ENCODE assay signal across 8 mouse cellular contexts in genomic region chr11:82746857-82747366, GRCm38 (mm10). TPM values are rescaled to one million over a fixed set of nuclear protein-coding genes. Genes with fewer than 3 reads are reported as not detected.
DNase-seq lines count a peak whose midpoint lies in the region; ATAC-seq and TF ChIP-seq lines count a peak whose summit lies in the region.

No protein-coding gene starts in this region.

- H3K9me3 ChIP-seq in midbrain, embryonic 11.5 days (ENCODE audit: control insufficient read depth, low read length), result no peaks in the 10 kb centered on the region

- H3K4me1 ChIP-seq in bone marrow, adult 2 months (ENCODE audit: control insufficient read depth, insufficient read depth, low read length), result no peaks in the 10 kb centered on the region; the same call in 1 of the 2 replicates
- no peaks in the 10 kb centered on the region for H3K4me1 ChIP-seq in midbrain, embryonic 11.5 days (ENCODE audit: control insufficient read depth, insufficient read depth, low read length)

- ATAC-seq in midbrain, embryonic 11.5 days (ENCODE audit: low FRiP score), result no peak

- peak overlapping the region; percentile 12; the same call in 1 of the 2 replicates for H3K27ac ChIP-seq in bone marrow, adult 2 months (ENCODE audit: control insufficient read depth, insufficient read depth, low read depth, low read length, poor library complexity)
- H3K27ac ChIP-seq in midbrain, embryonic 11.5 days (ENCODE audit: low read depth, low read length), result no peak overlapping the region

- DNase-seq in CD4-positive, CD25-positive, alpha-beta regulatory T cell, adult 2 months (ENCODE audit: low read depth, low spot score), result peak; percentile 50
- DNase-seq in heart, postnatal 25 days (ENCODE audit: low spot score), result peak; percentile 4
- DNase-seq in natural killer cell, adult 2 months (ENCODE audit: low spot score in 2 of 2), result peak; percentile 9 to 15
- DNase-seq in midbrain, embryonic 11.5 days (ENCODE audit: low spot score, missing footprints), result no peak
- no peak for DNase-seq in cerebellum, adult 9-11 months
- no peak for DNase-seq in cerebellum, postnatal 4 days (ENCODE audit: low spot score in 2 of 2)
- DNase-seq in right cerebral cortex, adult 18-20 months, result no peak

- WGBS in bone marrow, adult 2 months, result under 1% methylated on average over 8 of the region's 8 CpGs
- WGBS in midbrain, embryonic 11.5 days, result 78% methylated on average over 8 of the region's 8 CpGs

- no peak for TF ChIP-seq POLR2A in bone marrow, adult 2 months (IDR thresholded peaks at IDR 0.05; ENCODE audit: borderline replicate concordance, control insufficient read depth, low read depth, low read length)

- H3K36me3 ChIP-seq in midbrain, embryonic 11.5 days (ENCODE audit: control insufficient read depth, insufficient read depth, low read length), result no peaks in the 10 kb centered on the region

- no peak for TF ChIP-seq CTCF in bone marrow, adult 2 months (IDR thresholded peaks at IDR 0.05; ENCODE audit: control insufficient read depth, insufficient read depth, low read length)

- intact Hi-C loops in heart, postnatal 25 days (cut with DNase I), result loop anchor here (1.0 kb wide), 1 partner anchor 143 kb away; the partner anchor contains the start of gene Rad51d

- H3K4me3 ChIP-seq in bone marrow, adult 2 months (replicated peaks; ENCODE audit: control insufficient read depth, low read depth, low read length), result peak overlapping the region; percentile 52
- no peak overlapping the region for H3K4me3 ChIP-seq in midbrain, embryonic 11.5 days (ENCODE audit: low read depth, low read length)

- no peak overlapping the region for H3K9ac ChIP-seq in midbrain, embryonic 11.5 days (ENCODE audit: low read length)

- no peaks in the 10 kb centered on the region for H3K27me3 ChIP-seq in midbrain, embryonic 11.5 days (ENCODE audit: control insufficient read depth, insufficient read depth, low read length)

- H3K4me2 ChIP-seq in midbrain, embryonic 11.5 days, result no peak overlapping the region

RNA-seq across cellular contexts. Expression of gene Cct6b, which starts 17.2 kb away (rescaled TPM):
- polyA plus RNA-seq in bone marrow, adult 2 months (2011; ENCODE audit: insufficient read depth, insufficient read length, low replicate concordance, missing spikeins), result not detected in 2 replicates
- total RNA-seq in heart, postnatal 25 days (2021), result under 1 TPM; 0.20 to 0.26 TPM
- 0.16 and 0.52 TPM in 2 replicates for polyA plus RNA-seq in midbrain, embryonic 11.5 days (2014; fragmentation: Nextera tagmentation; extraction: Ambion mirVana)

RNA-seq across cellular contexts. Expression of gene Zfp830, which starts 17.2 kb away (rescaled TPM):
- 22.2 and 26.4 TPM in 2 replicates for polyA plus RNA-seq in bone marrow, adult 2 months (2011; ENCODE audit: insufficient read depth, insufficient read length, low replicate concordance, missing spikeins)
- 10 to 100 TPM; 13.9 to 15.4 TPM for total RNA-seq in heart, postnatal 25 days (2021)
- polyA plus RNA-seq in midbrain, embryonic 11.5 days (2014; fragmentation: Nextera tagmentation; extraction: Ambion mirVana), result 35.1 and 38.5 TPM in 2 replicates

RNA-seq across cellular contexts. Expression of gene Lig3, which starts 34.0 kb away (rescaled TPM):
- 6.4 and 17.6 TPM in 2 replicates for polyA plus RNA-seq in bone marrow, adult 2 months (2011; ENCODE audit: insufficient read depth, insufficient read length, low replicate concordance, missing spikeins)
- total RNA-seq in heart, postnatal 25 days (2021), result 10 to 100 TPM; 17.9 to 21.5 TPM
- 48.2 and 52.6 TPM in 2 replicates for polyA plus RNA-seq in midbrain, embryonic 11.5 days (2014; fragmentation: Nextera tagmentation; extraction: Ambion mirVana)

Comparison
In these comparisons a context has a peak if more than half of its experiments do, and no peak if none do; other contexts are left out.
1. DNase-seq: peak in CD4-positive, CD25-positive, alpha-beta regulatory T cell, adult 2 months (single experiment), heart, postnatal 25 days (single experiment) and natural killer cell, adult 2 months (2 of 2); none in midbrain, embryonic 11.5 days (single experiment), cerebellum, adult 9-11 months (single experiment), cerebellum, postnatal 4 days (0 of 2) and right cerebral cortex, adult 18-20 months (single experiment).